Mouse (Mus musculus): ENCODE measurements around the gene Dcaf12.

The Dcaf12 gene

DNA sequence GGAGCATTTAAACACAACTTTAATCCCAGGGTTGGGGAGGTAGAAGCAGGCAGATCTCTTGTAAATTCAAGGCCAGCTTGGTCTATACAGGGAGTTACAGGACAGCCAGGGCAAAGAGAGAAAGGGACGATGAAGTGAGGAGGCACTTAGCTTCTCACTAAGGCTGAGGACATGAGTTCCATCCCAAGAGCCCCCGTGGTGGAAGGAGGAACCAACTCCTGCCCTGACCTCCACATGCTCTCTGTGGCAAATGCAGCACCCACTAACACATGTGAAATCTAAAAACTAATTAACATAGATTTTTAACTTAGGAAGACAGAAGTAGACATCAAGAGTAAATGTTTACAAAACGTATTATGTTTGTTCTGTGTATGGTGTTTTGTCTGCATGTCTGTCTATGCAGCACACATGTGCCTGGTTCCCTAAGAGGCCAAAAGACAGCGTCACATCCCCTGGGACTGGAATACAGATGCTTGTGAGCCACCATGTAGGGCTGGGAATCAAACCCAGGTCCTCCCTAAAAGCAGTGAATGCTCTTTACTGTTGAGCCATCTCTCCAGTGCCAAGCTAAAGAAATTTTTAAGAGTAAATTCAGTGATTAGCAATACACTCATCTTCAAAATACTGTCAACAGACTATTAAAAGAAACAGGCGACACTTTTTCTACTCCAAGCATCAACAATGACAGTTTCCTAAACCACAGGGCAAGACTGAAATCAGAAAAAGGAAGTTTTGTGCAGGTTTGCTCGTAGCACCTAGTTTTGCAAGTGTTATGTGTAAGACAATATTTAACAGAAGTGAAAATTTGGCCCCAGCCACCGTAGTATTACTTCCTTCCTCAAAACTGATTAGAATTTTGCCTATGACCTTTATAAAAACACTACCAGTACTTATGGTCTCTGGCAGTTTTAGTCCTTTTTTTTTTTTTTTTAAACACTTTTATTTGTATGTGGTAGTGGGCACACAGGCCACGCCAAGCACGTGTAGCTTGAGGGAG lies 3.8 kb downstream of the Dcaf12 start:
- no peak for DNase-seq (ENCODE audit: low read depth)

DNA sequence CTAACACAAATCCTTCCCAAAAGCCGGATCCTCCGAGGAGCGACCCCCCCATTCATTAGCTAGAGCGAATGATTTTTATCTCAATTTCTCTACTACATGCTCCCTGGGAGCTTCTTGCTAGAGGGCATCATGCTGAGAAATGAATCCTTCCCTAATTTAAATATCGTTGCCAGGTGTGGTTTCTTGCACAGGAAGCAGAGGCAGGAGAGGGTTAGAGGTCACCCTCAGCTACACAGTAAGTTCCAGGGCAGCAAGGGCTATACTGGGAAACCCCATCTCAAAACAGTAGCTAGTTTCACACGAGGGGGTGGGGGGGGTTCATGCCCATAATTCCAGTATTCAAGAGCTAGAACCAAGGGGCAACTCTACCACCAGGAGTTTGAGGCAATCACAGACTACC lies 7.3 kb downstream of the Dcaf12 start:
- DNase-seq (ENCODE audit: low read depth): no peak

DNA sequence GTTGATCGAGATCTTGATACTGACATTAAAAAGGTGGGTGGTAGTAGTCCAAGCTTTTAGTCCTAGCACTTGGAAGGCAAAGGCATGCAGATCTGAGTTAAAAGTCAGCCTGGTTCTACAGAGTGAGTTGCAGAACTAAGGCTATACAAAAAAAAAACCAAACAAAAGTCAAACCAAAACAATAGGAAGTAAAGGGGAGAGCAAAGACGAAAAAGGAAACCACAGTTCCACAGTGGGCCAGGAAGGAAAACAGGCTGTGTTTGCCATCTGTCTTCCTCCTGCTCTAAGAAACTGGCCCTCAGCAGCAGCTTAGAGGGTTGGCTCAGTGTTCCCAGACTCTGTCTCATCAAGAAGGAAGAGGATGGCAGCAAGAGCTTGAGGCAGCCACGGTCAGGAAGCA lies 10.4 kb downstream of the Dcaf12 start:
- DNase-seq (ENCODE audit: low read depth): no peak

DNA sequence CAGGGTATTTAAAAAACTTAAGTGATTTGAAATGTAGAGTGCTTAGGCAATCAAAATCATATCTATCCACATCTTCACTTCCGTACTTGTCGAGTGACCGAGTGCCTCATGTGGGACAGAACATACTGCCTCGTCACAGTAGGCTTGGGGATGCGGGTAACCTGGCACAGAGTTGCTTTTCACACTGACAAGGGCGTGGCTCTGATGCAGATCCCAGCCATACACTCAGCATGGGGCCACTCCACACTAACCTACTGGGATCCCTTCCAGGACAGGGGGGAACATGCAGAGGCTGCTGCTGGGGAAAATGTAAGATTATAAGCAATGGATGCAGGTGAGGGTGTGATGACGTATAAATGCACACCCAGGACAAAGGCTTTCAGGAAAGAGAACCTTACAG lies 11.0 kb downstream of the Dcaf12 start:
- no peak for DNase-seq (ENCODE audit: low read depth)

DNA sequence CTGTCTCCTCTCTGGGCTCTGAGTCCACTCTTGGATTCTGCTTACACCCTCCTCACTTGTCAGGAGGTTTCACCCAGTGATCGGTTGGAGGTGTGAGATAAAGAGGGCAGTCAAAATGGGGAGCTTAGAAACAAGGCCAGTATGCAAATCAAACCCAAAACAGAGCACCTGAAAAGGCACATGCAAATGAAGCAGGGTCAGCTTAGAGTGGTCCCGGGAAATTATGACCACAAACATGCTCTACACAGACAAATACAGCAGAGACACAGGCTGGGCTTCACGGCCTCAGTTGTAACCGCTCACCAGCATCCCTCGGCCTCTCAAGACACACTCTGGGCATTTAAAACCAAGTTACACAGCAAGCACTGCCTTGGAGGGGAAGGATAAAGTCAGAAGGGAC lies 15.7 kb downstream of the Dcaf12 start:
- DNase-seq (ENCODE audit: low read depth): no peak

DNA sequence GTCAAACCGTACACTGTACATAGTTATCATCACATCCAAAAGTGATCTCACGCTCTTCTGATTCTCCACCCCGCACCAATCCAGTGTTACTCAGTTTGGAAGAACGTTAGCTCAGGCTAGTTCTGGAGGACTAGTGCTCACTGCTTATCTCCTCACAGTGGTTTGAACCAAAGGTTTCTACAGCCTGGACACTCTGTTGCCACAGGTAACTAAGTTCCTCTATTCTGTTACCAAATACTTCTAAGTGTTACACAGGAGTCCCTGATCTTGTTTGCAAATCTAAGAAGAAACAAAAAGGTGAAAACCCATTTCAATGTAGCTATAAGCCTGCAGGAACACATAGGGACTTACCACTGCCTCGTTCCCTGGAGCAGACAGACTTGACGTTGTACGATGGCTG lies 18.7 kb downstream of the Dcaf12 start:
- no peak for DNase-seq (ENCODE audit: low read depth)

DNA sequence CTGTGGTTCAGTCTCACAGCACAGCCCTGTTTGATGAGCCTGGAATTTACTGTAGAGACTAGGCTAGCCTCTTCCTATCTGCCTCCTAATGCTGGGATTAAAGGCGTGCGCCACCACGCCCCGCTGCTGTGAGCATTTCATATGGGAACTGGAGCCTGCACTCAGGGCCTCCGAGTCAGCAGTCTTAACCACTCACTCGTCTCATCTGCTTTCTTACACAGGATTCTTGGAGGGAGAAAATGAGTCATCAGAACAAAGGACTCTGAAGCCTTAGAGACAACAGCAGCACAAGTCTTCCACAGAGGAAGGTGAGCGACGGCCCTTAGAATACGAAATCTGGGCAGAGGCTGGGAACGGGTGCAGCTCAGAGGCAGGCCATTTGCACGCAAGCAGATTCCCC lies 19.2 kb downstream of the Dcaf12 start:
- peak; percentile 27 for DNase-seq (ENCODE audit: low read depth)

DNA sequence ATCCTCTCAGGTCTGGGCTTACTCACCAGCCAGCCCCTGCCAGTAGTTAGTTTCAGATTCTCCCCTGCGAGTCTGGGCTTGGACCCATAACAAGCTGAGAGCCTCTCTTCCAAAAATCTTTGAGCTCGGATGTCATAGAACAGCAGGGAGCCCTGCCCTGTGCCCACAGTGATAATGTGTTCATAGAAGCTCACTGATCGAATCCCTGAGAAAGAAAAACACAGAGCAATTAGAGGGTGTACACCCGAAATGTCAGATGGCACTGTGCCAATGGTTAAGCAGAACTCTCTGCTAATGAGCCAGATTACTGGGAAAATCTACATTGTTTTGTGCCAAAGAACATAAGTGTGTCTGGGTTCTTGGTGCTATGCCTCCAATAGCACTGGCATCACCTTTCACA lies 20.8 kb downstream of the Dcaf12 start:
- DNase-seq (ENCODE audit: low read depth): no peak

DNA sequence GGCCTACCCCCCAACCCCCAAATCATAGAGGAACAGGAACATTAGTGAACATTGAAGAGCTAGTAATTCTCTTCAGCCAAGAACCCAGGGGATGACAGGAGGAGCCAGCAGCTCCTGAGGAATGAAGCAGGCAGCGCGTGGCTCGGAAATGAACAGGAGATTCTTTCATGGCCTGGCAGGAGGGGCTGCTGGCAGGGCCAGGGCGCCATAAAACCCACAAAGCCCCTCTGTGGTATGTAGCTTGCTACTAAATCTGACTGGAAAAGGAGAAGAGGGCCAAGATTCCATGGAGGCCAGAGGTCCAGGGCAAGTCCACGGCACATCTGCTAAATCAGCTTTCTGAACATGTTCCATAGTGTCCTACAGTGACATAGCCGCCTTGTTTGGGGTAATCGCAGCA lies 24.9 kb downstream of the Dcaf12 start:
- DNase-seq (ENCODE audit: low read depth): no peak

DNA sequence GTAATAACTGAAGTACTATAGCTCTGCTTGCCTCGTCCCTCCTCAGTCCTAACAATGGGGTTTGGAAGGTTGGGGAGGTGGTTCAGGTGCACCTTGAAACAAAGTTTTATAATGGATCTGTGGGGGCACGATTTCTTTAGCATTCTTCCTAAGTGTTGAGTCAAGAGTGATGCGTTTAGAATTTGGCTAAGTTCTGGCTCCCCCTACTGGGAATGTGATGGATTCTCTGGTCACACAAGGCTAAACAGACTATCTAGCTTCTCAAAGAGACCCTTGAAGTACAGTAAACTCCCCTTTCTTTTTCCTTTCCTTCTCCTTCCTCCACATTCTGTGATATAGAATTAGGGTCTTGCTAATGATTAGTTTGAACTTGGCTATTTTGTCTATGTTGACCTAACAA lies 28.3 kb downstream of the Dcaf12 start:
- DNase-seq (ENCODE audit: low read depth): peak; percentile 74

DNA sequence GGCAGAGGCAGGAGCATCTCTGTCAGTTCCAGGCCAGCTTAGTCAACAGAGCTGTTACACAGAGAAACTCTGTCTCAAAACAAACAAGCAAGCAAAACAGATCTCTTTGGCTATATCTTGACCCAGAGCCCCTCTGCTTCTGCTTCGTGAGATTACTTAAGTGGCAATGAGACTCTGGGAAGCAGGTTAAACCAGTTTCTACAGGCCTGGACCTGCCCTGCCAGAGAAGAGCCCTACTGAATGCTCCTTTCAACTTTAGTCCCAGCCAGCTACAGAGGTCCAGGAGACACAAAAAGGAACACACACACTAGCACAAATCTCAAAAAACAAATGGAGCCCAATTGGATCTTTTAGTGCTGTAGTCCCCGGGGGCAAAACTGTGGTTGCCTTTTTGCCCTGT lies 30.6 kb downstream of the Dcaf12 start:
- DNase-seq (ENCODE audit: low read depth): no peak

DNA sequence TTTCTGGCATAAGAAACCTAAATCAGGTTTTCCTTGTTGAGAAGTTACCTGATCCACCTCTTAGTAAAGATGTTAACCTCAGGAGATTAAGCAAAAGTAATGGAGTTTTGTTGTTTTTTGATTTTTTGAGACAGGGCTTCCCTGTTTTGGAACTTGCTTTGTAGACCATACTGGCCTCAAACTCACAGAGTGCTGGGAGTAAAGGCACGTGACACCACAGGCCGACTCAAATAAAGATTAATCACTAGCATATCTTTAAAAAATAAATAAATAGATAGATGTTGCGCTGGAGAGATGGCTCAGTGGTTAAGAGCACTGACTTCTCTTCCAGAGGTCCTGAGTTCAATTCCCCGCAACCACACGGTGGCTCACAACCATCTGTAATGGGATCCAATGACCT lies 38.8 kb downstream of the Dcaf12 start:
- DNase-seq (ENCODE audit: low read depth): no peak

DNA sequence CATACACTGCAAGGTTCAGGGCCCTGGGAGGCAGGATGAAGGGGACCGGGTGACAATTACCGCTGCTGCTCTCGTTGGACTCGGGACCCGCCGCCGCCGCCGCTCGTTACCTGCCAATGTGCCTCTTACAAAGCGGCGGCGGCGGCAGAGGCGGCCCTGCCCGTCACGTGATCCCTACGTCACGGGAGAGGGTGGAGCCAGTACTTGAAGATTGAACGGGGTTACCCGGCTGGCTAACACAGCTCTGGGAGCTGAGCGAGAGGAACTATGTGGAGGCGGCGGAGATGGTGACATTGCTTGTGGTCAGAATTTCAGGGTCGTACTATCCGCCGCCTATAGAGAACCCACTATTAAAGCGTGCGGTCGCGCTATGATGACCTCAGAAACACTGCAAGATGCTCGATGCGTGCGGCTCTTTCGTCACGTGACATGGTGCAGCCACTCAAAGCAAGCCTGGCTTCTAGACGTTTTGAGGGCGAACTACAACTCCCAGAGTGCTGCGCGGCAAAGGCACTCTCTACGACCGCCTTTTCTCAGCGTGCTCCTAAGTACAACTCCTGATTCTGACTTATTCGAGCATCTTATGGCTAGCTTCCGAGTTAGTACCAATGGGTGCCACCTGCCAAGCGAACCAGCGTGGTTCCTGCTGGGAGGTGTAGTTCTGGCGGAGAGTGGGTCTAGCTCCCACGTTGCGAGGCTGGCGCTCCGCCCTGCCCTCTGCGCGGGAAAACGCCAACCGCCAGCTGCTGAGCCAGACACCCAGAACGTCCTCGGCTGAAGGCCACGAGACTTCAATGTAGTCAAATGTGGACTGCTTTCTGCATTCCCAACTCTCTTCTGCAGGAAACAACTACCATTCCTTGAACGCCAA lies 39.5 kb downstream of the Dcaf12 start, which contains the start of gene Ubap2:
TSS of gene Ubap2 (minus strand) at position 165 of the 871 bp plus-strand sequence.
- peak; percentile 97 for DNase-seq (ENCODE audit: low read depth)

DNA sequence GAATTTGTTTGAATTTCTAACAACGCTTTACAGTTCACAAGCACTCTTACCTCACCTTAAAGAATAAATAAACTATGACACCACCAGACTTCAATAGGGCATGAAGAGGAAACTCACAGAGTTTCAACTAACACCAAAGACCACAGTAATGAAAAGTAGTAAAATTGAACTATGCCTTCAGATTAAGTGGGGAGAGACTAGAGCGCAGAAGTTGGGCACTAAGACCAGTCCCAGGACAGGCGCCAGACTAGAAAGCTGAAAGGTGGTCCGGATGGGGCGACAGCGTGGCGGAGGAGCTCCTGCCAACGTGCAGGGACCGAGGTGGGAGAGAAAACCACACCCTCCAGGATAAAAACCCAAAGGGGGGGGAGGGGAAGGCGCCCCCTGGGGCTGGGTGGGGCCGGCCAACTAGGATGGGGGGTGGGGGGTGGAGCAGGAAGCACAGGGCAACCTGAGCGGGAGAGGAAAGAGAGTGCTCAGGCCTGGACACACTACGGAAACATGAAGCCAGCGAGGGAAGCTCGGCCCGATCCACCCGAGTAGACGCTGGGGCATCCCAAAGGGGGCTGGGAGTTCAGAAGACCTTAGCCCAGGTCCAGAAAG lies 40.2 kb downstream of the Dcaf12 start:
- peak; percentile 47 for DNase-seq (ENCODE audit: low read depth)

DNA sequence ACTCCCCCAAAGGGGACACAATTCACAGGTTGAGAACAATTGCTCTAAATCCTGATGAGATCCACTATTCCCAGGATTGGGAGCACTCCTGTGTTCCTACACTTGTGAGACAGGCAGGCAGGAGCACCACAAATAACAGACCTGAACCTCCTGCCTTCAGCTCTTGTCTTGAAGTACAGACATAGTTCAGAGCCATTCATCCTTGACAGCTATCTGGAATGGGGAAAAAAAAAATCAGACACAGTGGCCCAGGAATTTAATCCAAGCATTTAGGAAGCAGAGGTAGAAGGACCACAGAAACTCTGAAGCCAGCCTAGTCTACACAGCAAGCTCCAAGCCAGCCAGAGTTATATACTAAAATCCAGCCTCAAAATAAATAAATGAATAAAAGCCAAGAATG lies 46.6 kb downstream of the Dcaf12 start:
- no peak for DNase-seq (ENCODE audit: low read depth)

DNA sequence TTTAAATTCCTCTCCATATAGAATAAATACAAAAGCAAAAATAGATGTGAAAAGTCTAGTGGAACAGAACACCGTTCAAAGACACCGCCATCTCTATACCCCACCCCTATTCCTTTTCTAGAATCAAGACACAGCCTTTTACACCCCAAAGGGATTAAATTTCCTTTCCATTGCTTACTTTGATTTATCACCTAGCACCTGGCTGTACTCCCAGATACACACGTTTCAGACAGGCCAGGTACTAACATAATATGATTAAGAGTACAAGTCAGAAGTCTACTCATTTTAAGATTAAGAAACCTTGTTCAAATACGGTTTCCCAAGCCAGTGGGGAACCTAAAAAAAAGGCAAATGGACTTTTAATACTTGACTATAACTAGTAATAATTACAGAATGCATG lies 48.3 kb downstream of the Dcaf12 start:
- DNase-seq (ENCODE audit: low read depth): no peak

DNA sequence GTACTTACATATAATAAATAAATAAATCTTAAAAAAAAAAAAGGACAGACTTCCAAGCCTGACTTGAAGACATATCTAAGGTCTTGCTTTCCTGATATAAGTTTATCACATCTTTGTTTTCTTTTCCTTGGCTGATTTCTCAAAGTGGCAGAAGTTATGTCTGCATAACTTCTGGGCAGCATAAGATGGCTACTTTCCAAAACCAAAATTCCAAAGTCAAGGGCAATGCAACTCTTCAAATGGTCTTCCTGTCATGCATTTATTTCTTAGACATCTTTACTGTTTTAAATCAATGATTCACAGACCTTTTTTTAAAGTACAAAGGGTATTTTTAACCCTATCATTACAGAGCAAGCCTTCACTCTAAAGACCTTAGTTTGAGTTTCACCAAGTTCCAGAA lies 54.0 kb downstream of the Dcaf12 start:
- peak; percentile 32 for DNase-seq (ENCODE audit: low read depth)

DNA sequence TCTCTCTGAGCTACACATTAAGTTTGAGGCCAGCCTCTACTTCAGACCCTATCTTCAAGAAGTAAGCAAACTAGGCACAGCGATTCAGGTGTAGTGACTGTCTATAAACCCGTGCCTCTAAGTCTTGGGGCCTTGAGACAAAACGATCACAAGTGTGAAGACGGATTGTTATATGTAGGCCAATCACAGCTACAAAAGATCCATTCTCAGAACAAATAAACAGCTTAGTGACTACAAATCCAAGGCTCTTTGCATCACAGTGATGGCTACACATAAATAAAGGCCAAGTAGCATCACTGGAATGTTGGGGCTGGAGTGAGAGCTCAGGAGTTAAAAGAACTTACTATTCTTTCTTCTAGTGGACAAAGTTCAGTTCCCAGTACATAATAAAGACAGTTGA lies 55.7 kb downstream of the Dcaf12 start:
- DNase-seq (ENCODE audit: low read depth): no peak

DNA sequence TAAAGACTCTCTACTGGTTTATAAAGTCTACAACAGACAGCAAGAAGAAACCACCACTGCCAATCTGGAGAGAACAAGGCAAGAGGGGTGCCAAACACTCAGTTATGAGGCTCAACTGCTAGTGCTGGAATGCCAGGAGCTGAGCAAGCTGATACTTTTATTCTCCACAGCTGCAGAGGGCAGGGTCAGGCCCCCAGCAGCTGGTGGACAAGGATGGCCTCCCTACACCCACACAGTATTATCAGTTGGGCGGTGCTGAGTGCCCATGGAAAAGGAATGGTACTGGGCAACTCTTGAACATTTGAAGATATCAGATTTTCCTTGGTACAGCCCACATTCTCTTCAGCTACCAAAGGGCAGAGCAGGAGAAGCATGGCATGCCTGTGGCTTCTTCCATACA lies 56.9 kb downstream of the Dcaf12 start:
- DNase-seq (ENCODE audit: low read depth): peak; percentile 6

DNA sequence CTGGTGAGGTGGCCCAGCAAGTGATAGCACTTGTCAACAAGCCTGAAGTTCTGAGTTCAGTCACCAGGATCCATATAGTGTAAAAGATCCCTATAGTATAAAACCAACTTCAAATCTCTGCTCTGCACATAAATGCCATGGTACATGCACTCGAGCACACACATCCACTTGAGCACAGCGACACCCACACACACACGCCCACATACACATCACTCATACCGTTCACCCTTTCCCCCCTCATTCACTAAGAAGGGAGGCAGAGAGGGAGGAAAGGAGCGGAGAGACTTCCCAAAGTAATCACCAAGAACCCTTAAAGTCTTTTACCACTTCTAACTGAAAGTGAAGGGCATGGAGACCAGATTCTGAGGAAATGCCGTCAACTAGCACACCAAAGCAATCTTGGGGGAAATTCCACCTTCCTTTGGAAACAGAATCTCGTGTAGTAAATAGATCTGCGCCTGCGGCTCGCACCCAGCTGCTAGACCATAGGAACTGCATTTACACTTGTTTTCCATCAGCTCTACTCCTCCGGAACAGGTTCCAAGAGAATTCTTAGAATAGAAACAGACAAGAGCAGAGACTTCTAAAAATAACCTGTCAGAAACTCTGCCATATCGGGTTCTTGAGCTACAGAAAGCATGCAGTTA lies 59.0 kb downstream of the Dcaf12 start:
- DNase-seq (ENCODE audit: low read depth): no peak

DNA sequence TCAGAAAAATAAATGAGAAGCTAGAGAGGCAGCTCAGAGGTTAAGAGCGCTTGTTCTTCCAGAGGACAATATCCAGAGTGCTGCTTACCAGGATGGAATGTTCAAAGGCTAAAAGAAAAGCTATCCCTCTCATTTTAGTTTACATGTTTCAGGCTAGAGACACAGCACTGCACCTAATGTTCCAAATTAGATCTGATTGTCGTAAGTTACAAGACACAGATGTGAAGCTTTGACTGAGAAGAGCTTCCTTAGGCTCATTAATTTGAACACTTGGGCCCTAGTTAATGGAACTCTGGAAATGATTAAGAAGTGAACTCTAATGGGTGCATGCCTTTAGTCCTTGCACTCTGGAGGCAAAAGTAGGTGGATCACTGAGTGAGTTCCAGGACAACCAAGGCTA lies 60.9 kb downstream of the Dcaf12 start:
- DNase-seq (ENCODE audit: low read depth): no peak

DNA sequence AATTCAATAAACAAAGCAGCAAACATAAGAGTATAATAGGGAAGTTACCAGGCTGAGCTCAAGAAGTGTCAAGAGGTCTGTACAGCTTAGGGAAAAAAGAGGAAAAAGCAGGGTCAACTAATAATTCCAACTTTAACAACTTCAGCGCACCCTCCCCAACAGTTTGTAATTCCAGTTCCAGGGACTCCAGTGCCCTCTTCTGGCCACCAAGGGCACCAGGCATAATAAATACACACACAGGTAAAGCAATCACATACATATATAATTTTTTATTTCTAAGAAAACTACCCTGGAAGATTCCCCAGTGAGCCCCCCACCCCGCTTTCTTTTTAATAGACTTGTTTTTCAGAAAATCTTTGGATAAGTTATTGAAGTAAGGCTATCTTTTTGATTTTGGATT lies 69.3 kb downstream of the Dcaf12 start:
- no peak for DNase-seq (ENCODE audit: low read depth)

Measured in NIH3T3 (cell line).